Mouse (Mus musculus) MEL (cell line): ENCODE data around the gene Trim10.

Experiments used
- CTCF ChIP-seq, 3 experiments: IDR thresholded peaks in 2 of 3; conservative IDR thresholded peaks in 1 of 3; 2 replicates each; pipeline ENCODE4 v1.5.1; 2011 to 2012; ENCODE audit warnings: low read length in 3 of 3, low read depth in 2 of 3, mild to moderate bottlenecking in 2 of 3, improper control_type of control experiment in 1 of 3, inconsistent platforms in 1 of 3, mixed read lengths in 1 of 3, moderate library complexity in 1 of 3; ENCODE audit not compliant: control insufficient read depth in 1 of 3, insufficient read depth in 1 of 3, poor library complexity in 1 of 3, severe bottlenecking in 1 of 3
- E2F4 ChIP-seq: IDR thresholded peaks from 2 replicates; pipeline ENCODE4 v1.6.1; 2011; ENCODE audit warnings: low read depth, low read length, improper control_type of control experiment, borderline replicate concordance
- ELF1 ChIP-seq: IDR thresholded peaks from 2 replicates; pipeline ENCODE4 v1.6.1; 2014; ENCODE audit warnings: low read depth, mild to moderate bottlenecking, inconsistent platforms, low read length, improper control_type of control experiment, moderate library complexity
- EP300 ChIP-seq, 2 experiments: IDR thresholded peaks; 2 replicates each; pipeline ENCODE4 v1.6.1; 2011; ENCODE audit warnings: improper control_type of control experiment in 2 of 2, low read length in 2 of 2, low read depth in 1 of 2, mild to moderate bottlenecking in 1 of 2
- KAT2A ChIP-seq: conservative IDR thresholded peaks from 2 replicates; pipeline ENCODE4 v1.6.1; 2012; ENCODE audit warnings: low read depth, low read length, improper control_type of control experiment, inconsistent platforms
- MAFK ChIP-seq: IDR thresholded peaks from 2 replicates; pipeline ENCODE4 v1.6.1; 2011; ENCODE audit warnings: low read depth, mild to moderate bottlenecking, low read length, improper control_type of control experiment, borderline replicate concordance
- NELFE ChIP-seq: IDR thresholded peaks from 2 replicates; pipeline ENCODE4 v1.6.1; 2011; ENCODE audit warnings: low read depth, low read length, improper control_type of control experiment
- POLR2A ChIP-seq, 2 experiments: IDR thresholded peaks; 2 replicates each; pipeline ENCODE4 v1.6.1; 2011 to 2012; ENCODE audit warnings: low read length in 2 of 2, mild to moderate bottlenecking in 2 of 2, control low read depth in 1 of 2, improper control_type of control experiment in 1 of 2, low read depth in 1 of 2, moderate library complexity in 1 of 2; ENCODE audit not compliant: control insufficient read depth in 1 of 2, insufficient read depth in 1 of 2, poor library complexity in 1 of 2
- RCOR1 ChIP-seq: IDR thresholded peaks from 2 replicates; pipeline ENCODE4 v1.6.1; 2012; ENCODE audit warnings: low read depth, mild to moderate bottlenecking, inconsistent platforms, low read length, improper control_type of control experiment
- UBTF ChIP-seq: IDR thresholded peaks from 2 replicates; pipeline ENCODE4 v1.6.1; 2012; ENCODE audit warnings: low read depth, mild to moderate bottlenecking, inconsistent platforms, low read length, improper control_type of control experiment, moderate library complexity, borderline replicate concordance; ENCODE audit not compliant: insufficient read depth
- ZMIZ1 ChIP-seq: IDR thresholded peaks from 2 replicates; pipeline ENCODE4 v1.6.1; 2012; ENCODE audit warnings: low read depth, mild to moderate bottlenecking, inconsistent platforms, low read length, improper control_type of control experiment, moderate library complexity
- ZNF384 ChIP-seq: IDR thresholded peaks from 2 replicates; pipeline ENCODE4 v1.6.1; 2012; ENCODE audit warnings: low read depth, mild to moderate bottlenecking, inconsistent platforms, low read length, improper control_type of control experiment

DNA sequence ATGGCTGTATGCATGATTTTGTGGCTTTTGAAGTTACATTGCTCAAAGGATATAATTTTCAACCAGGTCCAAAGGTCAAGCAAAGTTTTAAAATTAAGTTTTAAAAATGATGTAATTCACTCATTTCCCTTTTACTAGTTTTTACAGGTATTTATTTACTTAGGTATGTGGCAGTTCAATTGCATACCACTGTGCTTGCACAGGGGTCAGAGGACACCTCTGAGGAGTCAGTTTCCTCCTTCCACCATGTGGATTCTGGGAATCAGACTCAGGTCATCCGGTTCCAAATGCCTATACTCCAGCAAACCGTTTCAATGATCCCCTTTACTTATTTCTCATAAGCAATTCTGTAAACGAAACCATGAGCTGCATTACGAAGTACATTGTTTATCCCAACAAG, 53.3 kb downstream of the Trim10 start:
- TF ChIP-seq ELF1 (no peak), CTCF (IDR thresholded peaks at IDR 0.05 in 2 of 3, conservative IDR thresholded peaks at IDR 0.05 in 1 of 3; ENCODE audit: control insufficient read depth in 1 of 3, insufficient read depth in 1 of 3, low read depth in 2 of 3, low read length in 3 of 3, poor library complexity in 1 of 3, severe bottlenecking in 1 of 3) (no peak), EP300 (IDR thresholded peaks at IDR 0.05; ENCODE audit: low read depth in 1 of 2, low read length in 2 of 2) (no peak), MAFK (no peak), KAT2A (no peak), RCOR1 (no peak), POLR2A (IDR thresholded peaks at IDR 0.05; ENCODE audit: control insufficient read depth in 1 of 2, insufficient read depth in 1 of 2, low read depth in 1 of 2, low read length in 2 of 2, poor library complexity in 1 of 2) (no peak), ZNF384 (no peak), NELFE (no peak), E2F4 (no peak), ZMIZ1 (no peak), UBTF (no peak)
